Mouse (Mus musculus) lung, adult 2 months (tissue): ENCODE measurements around the gene Tmem87a.

ENCODE experiments used
- CTCF ChIP-seq: fragments of 200-500 bp; IDR thresholded peaks from 2 replicates; pipeline ENCODE4 v1.5.1; 2011; ENCODE audit warnings: mild to moderate bottlenecking, low read length, control low read depth; ENCODE audit not compliant: insufficient read depth
- POLR2A ChIP-seq: fragments of 200-500 bp; IDR thresholded peaks from 2 replicates; pipeline ENCODE4 v1.6.1; 2011; ENCODE audit warnings: low read depth, mild to moderate bottlenecking, control low read depth, low read length, borderline replicate concordance; ENCODE audit errors: extremely low read depth

DNA sequence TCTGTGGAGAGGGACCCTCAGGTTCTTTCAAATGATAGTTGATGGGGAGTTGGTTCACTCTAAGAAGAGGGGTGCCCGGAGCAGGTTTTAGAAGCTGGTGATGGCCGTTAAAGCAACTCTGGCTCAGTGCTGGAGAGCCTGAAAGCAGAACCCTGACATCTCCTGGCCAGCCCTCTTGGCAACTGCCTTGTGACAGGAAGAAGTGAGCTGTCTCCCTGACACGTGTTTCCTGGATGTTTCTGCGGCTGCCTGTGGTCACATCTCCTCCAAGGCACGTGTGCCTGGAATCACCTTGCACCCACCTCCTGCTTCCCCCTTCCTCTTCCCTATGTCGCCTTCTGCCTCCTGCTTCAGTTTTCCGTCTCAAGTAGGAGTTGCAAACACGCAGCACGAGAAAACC lies 55.8 kb downstream of the Tmem87a start:
- TF ChIP-seq CTCF (no peak), POLR2A (no peak)
